Mouse (Mus musculus): ENCODE results near the gene Cryge.

DNA sequence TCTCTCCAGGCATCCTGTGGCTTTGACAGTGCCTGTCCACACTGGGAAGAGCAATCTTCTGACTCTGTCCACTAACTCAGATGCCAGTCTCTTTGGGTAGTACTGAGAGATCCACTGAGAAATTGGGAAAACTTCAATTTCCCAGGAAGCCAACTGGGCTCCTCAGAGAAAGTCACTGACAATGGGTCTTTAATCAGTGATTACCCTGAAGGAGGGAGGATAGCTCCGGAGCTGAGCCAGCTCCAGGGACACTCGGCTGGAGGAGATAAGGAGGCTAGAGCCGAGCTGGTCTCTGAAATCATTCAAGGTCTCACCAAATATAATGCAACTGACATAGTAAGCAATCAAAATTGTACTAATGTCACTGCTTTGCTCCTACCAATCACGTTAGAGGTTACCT is 46.4 kb downstream of the Cryge start:
- TF ChIP-seq CTCF (IDR thresholded peaks at IDR 0.05; ENCODE audit: control insufficient read depth, insufficient read depth, low read length) = no peak
- no peak for TF ChIP-seq POLR2A (IDR thresholded peaks at IDR 0.05; ENCODE audit: borderline replicate concordance, control insufficient read depth, low read depth, low read length)

Measured in bone marrow, adult 2 months (tissue).